Mouse (Mus musculus): ENCODE measurements at regions not wholly inside any gene's neighbourhood (a gene's known extent, or its start where the extent isn't known, plus 50 kb on each side); places are given as distances from the start of the nearest gene placed in this dataset.

GRCm38 (mm10) chr10:99959279-99959678 lies 56.2 kb upstream of the Kitl start:
- DNase-seq (ENCODE audit: low read depth), result no peak

- no peak for DNase-seq (ENCODE audit: low read depth)
Observed at GRCm38 (mm10) chr10:99952486-99952885, 62.9 kb upstream of the Kitl start.

- DNase-seq (ENCODE audit: low read depth), result peak; percentile 42
Observed at GRCm38 (mm10) chr10:99951718-99952117, 63.7 kb upstream of the Kitl start.

DNA sequence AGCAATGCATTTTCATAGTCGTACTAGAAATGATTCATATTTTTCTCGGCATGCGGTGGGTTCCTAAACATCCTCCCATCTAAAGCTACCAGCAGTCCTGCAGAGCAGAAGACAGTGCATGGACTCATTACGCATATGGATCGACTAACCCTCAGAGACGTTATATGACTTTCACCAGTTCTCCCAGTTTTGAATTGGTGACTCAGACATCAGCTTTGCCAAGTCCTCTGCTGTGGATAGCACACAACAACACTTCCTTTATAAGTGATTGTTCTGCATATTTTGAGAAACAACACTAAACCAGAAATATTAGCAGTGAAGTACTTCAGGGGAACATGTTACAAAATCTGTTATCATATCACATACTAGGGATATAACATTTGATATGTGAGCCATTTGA lies 64.1 kb upstream of the Kitl start:
- peak; percentile 91 for DNase-seq (ENCODE audit: low read depth)

- DNase-seq (ENCODE audit: low read depth), result peak; percentile 50
Observed at GRCm38 (mm10) chr10:99948740-99949139, 66.7 kb upstream of the Kitl start.

DNA sequence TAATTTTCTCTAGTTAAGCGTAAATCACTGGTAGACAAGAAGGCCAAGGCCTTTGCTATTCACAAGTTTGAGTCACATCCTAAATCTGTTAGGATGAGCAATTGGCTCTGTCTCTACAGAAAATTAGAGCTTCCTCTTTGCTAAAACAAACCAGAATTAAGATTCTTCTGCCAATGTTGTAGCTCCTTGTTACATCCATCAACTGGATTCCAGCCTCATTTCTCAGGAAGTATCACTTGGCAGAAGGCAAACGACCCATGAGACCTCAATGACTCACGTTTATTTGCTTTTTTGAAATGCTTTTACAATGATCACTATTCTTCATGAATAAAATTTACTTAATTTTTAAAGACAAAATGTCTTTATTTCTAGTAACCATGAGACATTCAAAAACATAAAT lies 70.0 kb upstream of the Kitl start:
- peak; percentile 63 for DNase-seq (ENCODE audit: low read depth)

DNA sequence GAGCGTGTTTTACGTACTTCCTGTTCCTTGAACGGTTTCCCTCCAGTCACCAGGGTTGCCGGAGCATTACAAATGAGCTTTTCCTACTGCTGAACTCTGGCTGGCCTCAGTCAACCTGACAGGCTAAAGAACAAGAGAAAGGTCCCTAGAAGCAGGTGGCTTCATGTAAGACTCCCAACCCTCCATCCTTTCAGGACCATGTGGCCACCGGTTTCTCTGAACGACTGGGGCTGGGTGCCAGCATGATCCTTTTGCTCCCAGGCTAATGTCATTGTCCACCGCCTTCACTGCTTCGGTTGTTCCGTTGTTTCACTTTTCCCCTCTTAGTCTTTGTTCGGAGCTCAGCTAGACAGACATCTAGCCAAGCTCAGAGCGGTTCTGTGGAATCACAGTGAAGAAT lies 73.8 kb upstream of the Kitl start:
- no peak for DNase-seq (ENCODE audit: low read depth)

DNA sequence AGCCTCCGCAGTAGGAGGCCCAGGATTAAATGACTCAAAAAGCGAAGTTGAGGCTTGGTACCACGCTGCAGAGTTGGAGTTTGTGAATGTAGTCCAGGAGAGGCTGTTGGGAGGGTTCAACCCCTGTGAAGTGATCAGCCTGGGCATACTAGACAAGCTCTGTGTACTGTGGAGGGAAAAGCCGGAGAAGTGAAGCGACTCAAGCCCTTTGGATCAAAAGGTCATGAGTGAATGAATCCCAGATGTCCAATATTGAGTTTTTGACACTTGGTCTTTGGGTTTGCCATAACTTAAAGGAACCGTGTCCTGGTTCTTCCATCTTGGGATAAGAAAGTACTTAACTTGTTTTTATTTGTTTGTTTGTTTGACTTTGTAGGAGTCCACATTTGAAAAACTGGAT lies 76.5 kb upstream of the Kitl start:
- DNase-seq (ENCODE audit: low read depth), result no peak

GRCm38 (mm10) chr10:99937921-99938618 lies 77.4 kb upstream of the Kitl start:
- peak; percentile 52 for DNase-seq (ENCODE audit: low read depth)

DNA sequence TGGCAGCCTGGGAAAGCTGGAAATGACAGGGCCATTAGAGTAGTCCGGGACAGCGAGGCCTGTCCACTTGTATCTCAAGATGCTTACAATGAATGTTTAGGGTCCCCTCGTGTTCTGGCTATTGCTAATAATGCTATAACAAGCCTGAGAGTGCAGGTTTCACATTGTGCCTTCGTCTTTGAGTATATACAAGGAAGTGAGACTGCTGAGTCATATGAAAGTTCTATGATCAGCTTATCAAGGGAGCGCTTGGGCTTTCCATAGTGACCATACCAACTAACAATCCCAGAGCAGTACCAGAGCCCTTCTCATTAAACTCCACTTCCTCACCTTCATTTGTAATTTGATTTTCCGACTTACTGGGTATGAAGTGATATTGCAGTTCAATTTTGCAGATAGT lies 86.2 kb upstream of the Kitl start:
- DNase-seq (ENCODE audit: low read depth), result no peak

GRCm38 (mm10) chr10:99927913-99928312 lies 87.5 kb upstream of the Kitl start:
- no peak for DNase-seq (ENCODE audit: low read depth)

GRCm38 (mm10) chr10:99926327-99926954 lies 89.0 kb upstream of the Kitl start:
- DNase-seq (ENCODE audit: low read depth), result no peak

DNA sequence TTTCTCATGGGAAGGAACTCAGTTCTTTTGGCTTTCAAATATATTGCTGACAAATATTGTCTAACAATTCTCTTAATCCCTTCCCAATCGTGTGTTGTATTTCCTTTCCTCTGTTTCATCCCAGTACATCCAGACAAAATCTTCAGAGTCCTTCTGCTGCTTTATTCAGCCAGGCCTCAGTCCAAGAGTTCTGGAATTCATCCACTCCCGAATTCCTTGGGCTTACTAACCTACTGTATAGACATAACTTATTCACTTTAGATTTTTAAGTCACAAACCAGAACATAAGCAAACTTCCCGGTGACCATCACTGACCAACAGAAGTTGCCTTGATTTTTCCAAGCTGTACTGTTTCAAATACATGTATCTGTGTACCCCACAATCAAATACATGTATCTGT lies 90.9 kb upstream of the Kitl start:
- peak; percentile 52 for DNase-seq (ENCODE audit: low read depth)

- peak; percentile 36 for DNase-seq (ENCODE audit: low read depth)
Observed at GRCm38 (mm10) chr10:99919925-99920324, 95.5 kb upstream of the Kitl start.

DNA sequence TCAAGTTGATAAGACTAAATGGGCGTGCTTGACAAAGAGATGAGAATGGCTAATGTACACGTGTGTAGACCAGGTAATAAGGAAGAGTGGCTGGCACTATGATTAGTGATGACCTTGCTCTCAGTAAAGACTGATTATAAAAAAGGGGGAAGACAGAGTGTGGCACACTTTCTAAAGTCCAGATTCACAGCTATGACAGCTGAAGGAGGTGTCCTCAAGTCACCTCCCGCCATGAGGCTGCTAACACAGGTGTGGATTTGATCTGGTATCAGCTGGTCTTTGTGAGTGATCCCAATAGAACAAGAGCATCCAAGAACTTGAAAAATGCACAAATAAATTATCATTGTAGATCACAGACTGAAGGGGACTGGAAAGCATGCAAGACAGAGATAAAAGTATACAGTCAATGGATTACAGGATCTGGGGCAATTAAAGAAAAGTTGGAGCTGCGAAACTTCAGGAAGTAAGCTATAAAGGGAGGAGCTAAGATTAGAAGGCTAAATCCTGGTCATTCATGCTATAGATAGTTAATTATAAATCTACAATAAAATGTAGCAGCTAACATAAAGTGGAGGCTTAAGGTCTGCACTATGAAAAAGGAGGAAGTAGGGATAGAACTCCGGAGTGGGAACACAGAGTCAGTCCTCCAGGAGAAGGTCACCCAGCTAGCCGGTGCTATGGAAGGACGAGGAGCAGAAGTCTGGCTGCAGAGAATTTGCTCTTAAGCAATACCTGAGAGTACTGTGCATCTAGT lies 96.7 kb upstream of the Kitl start:
- DNase-seq (ENCODE audit: low read depth), result no peak

DNA sequence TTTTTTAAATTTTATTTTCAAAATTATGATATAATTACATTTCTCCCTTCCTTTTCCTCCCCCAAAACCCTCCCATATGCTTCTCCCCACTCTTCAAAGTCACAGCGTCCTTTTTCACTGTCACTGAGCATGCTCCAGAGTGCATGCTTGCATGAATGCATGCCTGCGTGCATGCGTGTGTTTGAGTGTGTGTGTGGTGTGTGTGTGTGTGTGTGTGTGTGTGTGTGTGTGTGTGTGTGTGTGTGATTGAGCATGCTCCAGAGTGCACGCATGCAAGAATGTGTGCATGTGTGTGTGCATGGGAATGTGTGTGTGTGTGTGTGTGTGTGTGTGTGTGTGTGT lies 101.6 kb upstream of the Kitl start:
- DNase-seq (ENCODE audit: low read depth), result no peak

DNA sequence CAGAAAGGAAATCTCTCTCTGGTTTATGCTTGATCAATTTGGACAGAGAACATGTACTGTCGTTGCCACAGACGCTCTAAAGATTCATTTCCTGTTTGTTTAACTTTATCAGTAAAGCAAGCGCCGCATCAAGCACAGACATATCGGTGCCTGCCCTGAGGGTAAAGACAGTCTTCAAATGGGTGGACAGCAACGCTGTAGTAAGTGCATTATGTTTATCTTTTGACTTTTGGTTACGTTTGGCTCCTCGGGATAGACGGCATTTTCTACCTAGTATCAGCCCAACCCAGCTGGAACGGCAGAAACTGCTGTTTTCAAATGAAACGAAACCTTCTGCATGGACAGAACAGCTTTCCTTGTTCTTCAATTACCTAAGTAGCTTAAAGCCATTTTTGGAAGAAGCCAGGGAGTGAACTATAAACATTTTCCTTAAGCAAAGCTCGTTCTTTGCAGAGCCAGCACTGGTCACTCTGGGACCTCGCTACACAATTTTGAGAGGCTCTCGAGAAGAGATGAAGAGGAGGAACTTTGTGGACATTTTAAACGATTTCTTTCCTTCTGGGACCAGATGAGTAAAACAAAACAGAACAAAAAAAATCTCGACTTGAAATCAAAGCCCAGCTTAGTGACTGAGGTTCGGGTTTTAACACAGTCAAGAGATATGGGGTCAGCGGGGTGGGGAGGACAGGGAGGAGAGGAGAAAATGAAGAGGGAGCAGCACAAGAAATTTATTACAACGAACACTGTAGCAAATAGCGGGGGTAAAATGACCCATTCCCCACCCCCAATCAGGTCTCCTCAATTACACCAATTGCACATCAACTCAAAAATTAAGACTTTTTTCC lies 102.2 kb upstream of the Kitl start:
- DNase-seq (ENCODE audit: low read depth), result peak; percentile 36

DNA sequence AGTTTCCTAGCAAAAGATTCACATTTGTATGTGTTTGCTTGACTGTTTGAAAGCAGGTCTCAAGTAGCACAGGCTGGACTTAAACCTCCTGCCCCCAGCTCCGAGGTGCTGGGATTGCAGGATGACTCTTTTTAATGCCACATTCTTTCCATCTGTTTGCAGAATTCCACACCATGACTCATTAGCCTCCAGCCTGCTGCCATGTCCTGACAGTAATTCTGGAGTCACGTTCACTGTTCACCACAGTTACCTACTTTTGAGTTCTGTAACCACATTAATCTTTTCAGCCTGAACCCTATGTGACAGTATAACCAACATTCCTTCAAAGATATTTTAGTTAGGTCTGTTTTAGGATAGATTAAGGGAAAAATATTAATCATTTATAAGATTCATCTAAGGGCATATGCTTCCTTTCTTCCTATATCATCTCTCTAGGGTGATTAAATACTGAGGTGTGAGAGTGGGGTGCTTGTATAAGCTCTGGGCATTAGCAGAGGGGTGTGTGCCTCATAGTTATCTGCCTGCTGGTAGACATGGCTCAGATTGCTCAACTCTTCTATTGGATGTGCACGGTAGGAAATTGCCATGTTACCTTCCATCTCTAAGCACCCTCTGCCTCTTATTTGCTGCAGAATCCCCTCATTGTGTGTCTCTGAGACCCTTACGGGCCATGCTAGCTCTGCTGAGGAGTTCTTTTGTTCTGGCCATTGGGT lies 105.3 kb upstream of the Kitl start:
- DNase-seq (ENCODE audit: low read depth), result peak; percentile 76

DNA sequence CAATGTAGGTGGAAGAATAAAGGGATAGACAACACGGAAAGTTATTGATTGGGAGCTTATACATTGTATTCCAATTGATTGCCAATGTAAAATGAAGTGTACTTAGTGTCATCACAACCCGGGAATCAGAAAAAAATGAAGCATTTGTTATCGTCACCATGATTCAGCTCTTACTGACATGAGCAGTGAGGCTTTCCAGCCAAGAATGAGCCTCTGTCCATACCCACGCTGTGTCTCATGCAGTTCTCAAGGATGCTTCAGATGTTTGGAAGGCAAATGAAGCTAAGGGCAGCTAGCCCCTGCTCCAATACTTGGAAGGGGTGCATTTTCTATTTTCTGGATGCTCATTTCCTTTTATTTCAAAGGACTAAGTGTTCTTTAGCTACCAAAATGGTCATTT lies 107.4 kb upstream of the Kitl start:
- DNase-seq (ENCODE audit: low read depth), result peak; percentile 61

DNA sequence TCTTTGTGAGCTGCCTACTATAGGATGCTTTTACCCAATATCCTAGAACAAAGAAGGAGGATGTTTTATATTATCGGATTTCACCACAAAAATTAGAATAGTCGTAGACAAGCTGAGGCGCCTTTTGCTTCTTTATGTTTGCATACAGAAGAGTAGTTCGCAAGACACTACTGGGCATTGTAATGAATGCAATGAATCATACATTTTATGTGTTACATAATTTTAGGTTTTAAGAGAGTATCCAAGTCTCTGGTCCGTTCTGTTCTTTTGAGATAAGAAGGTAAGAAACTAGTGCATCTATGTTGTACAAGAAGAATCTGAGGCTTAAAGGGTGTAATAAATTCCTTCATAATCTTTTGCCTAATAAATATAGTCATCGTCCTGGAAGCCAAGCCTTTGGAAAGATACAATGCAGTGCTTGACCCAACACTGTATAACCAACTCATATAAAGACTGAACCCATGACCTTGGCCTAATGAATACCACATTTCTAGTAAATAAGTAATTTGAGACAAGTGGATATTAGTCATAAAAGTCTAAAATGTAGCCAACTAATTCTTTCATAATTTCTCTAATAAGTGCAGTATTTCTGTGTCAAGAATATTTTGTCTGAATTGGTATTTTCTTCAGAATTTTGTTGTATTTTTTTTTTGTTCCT lies 108.5 kb upstream of the Kitl start:
- DNase-seq (ENCODE audit: low read depth), result peak; percentile 63

All from NIH3T3 (cell line).